Mouse (Mus musculus) left cerebral cortex, adult 9 months (tissue): ENCODE data around the gene Sfmbt1.
A peak's percentile ranks its signal among the peaks of the same experiment; 100 is the strongest.
"Not testable (repeated sequence)": the region's sequence is repeated elsewhere in the genome, so short reads cannot be mapped to it uniquely, and the experiment has no call there.

ENCODE experiments used
- DNase-seq, 2 experiments: peaks; one replicate each; pipeline ENCODE4 v3.0.0; 2022; ENCODE audit warnings: low spot score in 2 of 2

Sfmbt1 gene

DNA sequence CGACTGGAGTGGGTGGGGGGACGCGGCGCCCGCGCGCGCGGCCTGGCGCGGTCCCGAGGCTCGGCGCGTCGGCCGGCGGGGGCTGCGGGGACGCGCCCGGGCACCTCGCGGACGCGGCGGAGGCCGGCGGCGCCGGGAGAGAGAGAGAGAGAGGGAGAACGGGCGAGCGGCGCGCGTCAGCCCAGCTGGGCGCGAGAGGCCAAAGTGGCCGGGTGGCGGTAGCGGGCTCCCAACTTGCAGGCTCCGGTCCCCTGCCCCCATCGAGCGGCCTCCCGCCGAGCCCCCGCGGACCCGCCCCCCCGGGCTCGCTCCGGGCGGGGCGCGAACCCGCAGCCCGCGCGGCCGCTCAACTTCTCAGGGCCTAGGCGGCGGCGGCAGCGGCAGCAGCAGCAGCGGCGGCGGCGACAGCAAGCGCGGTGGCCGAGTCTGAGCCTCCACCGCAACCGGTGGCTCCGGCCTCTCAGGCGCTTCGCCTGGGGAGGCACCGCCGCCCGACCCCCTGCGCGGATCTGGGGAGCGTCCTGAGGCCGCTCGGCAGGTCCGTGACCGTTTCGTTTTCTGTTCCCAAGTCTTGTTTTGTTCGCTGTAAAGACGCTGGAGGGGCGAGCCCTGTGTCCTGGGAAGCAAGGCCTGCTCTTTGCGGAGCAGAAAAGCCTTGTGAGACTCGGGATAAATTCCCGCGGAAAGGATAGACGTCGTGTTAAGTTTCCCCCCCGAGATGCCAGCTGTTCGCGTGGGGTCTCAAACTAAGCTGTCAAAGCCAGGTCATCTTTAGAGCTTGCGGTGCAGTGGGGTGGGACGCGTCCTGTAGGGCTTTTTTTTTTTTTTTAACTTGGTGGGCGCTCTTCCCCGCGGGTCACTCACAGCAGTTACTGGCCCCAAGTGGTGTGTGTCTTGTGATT lies 1.7 kb downstream of the Sfmbt1 start:
- peak in 1 of 2 experiments; percentile 35 for DNase-seq

DNA sequence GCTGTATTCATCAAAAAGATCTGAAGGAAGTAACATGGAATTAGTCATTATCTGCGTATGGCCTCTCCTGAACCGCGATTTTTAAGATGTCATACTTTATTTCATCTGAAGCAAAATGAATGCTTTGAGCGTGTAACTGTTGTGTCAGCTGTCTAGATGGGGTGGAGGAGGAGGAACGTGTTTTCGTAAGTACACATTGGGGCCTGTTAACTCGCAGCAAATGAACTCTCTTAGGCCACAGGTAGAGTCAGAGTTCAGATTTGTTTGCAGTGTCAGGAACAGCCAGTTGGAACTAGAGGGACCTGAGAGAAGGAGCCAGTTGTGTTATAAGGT lies 2.3 kb downstream of the Sfmbt1 start:
- no peak for DNase-seq

DNA sequence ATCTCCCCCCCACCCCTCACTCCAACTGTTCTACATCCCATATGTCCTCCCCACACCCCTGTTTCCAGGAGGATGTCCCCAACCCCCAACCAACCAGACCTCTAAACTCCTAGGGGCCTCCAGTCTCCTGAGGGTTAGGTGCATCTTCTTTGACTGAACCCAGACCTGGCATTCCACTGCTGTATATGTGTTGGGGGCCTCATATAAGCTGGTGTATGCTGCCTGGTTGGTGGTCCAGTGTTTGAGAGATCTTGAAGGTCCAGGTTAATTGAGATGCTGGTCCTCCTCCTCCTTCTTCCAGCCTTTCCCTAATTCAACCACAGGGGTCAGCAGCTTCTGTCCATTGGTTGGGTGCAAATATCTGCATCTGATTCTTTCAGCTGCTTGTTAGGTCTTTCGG lies 4.0 kb downstream of the Sfmbt1 start:
- not testable (repeated sequence) for DNase-seq

DNA sequence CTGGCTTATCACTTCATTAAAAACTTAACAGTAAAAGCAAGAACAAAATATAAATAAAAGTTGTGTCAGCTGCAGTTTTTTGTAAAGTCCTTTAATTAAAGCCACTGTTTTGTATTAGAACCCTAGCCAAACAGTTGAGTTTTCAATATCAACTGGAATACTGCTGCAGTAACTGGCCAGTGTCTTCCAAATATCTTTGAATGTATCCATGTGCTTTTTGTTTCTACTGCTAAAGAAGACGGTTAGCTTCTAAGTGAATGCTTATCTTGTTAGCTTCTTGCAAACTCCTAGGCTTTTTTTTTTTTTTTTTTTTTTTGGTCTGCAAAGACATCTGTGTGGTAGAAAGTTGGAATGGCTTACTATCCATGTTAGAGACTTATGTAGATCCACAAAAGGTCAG lies 4.9 kb downstream of the Sfmbt1 start:
- DNase-seq = no peak

DNA sequence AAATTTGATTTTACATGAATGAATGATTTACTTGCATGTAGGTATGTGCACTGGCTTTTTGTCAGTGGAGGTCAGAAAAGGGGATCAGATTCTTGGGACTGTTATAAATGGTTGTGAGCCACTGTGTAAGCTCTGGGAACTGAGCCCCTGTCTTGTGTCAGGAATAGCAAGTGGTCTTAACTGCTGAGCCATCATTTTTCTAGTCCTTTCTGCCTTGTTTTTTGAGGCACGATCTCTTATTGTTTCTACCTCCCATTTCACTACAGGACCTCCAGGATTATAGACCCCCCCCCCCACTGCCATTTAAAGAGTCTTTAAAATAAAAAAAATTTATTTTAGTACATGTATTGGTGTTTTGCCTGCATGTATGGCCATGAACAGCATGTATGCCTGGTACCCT lies 7.2 kb downstream of the Sfmbt1 start:
- no peak for DNase-seq

DNA sequence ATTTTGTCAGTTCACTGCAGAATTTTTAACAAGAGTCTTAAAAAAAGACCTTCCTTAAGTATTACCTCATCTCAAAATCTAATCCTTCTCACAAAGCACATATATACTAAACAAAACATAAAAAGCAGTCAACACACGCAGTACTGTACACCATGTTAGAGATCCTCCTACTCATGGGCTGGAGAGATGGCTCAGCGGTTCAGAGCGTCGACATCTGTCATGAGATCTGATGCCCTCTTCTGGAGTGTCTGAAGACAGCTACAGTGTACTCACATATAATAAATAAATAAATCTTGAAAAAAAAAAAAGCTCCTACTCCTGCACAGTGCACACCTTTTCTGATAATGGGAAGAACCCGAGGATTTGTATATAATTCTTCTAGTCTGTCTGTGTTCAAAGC lies 7.8 kb downstream of the Sfmbt1 start:
- no peak for DNase-seq

DNA sequence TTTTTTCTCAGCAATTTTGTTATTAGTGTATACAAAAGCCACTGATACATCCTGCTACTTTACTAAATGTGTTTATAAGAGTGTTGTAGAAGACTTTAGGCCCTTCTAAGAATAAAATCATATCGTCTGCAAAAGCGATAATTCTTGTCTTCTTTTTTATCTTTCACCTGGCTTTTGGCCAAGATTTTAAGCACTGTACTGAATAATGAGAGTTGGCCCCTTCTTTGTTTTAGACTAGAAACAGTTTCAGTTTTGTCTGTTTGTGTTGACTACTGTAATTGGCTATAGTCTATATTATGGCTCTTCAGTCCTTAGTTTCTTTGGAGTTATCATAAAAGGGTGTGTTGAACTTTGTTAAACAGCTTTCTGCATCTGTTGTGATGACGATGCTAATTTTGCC lies 17.2 kb downstream of the Sfmbt1 start:
- DNase-seq = no peak

DNA sequence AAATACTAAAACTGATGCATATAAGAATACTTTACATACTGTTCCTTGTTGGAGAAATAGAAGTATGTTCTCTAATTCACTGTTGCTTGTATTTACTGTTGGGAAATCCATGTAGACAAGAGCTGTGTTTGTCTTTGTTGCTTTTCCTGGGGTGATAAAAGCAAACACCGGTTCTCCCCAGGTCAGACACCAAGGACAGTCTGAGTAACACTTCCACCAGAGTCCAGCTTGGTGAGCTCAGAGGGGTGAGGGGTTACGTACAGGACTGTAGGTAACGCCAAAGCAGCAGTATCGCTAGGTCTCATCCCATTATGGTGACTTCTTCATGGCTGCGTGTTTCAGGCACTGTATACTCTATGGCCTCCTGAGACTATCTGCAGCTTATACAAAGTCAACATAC lies 20.0 kb downstream of the Sfmbt1 start:
- no peak for DNase-seq

DNA sequence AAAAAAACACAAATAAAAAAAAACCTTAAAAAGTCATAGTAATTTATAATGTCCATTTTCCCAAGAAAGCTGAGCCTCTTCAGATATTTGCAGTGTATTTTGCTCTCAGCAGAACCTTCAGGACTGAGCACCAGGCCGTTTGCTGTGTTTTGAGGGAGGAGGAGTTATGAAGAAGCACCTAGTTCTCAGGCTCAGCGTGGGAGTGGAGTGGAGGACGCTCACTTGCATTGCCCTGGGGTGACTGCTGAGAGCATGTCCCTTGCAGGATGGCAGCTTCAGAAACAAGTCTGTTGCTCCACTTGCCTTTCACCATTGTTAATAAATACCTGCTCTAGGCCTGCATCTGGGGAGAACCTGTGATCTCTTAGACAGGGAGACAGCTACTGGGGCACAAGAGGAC lies 21.2 kb downstream of the Sfmbt1 start:
- DNase-seq = no peak

DNA sequence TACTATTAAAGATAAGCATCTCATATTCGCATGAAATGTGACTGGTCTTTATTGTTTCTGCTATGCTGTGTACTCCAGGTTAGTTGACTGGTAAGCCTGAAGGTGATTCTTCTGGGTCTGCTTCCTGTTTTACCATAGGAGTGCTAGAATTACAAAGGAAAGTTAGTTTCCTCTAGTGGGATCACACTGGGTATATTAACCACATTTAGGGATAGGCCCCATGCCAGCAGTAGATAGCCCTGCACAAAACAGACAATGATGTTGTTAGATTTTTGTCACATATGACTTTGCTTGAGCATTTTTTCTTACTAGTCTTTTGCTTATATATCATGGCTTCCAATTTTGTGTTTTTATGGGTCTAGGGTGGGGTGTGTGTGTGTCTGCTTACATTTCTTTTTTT lies 21.8 kb downstream of the Sfmbt1 start:
- DNase-seq = no peak

DNA sequence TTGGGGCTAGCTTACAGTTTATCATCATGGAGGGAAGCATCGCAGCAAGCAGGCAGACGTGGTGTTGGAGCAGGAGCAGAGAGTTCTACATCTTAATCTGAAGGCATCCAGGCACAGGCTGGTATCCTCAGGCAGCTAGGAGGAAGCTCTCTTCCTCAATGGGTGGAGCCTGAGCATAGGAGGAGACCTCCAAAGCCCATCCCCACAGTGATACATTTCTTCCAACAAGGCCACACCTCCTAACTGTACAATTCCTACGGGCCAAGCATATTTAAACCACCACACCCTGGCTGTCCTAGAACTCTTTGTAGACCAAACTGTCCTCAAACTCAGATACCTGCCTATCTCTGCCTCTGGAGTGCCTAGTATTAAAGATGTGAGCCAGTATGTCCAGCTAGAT lies 29.2 kb downstream of the Sfmbt1 start:
- DNase-seq = no peak

DNA sequence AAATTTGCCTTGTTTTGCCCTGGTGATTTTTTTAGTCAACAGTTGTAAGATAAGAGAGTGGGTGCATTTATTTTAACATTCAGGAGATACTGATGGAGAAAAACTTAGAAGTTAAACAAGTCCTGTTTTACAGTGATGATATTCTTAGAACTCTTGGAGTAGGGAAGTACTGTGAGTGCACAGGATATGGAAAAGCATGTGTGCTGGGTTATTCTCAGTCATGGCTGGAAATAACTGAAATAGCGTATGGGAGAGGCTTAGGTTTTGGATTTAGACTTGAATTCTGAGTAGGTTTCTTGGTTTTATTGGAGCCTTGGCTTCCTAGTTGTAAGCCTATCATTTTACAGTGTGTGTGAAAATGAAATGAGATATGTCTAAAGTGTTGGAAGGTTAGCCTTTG lies 31.5 kb downstream of the Sfmbt1 start:
- no peak for DNase-seq

DNA sequence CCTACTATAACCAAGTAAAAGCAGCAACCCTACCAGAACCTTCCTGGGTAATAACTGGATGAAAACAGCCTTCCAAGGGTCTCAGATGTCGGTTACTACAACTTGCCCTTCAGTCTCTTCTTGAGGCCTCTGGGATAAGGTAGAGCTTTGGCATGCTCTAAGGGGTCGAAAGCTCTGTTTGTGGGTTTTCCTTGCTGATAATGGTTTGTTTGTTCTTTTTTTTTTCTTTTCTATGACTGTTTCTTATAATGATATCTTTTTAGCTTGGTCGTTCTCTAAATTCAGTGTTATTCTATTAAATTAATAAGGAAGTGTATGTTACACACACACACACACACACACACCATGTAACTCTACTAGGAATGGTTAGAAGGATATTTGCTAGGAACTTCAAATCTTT lies 42.6 kb downstream of the Sfmbt1 start:
- no peak for DNase-seq

DNA sequence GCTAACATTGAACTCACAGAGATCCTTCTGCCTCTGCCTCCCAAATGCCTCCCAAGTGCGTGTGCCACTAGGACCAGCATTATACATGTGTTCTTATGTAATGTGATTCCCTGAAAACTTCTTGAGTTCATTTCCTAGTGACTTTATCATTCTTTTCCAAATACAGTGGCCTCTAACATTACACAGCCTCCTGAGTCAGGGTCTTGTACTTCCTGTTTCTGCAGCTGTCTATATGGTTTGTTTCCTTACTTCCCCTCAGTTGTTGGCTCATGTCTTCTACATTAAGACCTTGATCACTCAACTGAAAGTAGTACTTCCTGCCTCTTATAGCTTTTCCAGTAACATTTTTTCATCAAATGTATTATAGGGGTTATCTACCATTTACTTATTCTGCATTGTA lies 46.6 kb downstream of the Sfmbt1 start:
- DNase-seq = no peak

DNA sequence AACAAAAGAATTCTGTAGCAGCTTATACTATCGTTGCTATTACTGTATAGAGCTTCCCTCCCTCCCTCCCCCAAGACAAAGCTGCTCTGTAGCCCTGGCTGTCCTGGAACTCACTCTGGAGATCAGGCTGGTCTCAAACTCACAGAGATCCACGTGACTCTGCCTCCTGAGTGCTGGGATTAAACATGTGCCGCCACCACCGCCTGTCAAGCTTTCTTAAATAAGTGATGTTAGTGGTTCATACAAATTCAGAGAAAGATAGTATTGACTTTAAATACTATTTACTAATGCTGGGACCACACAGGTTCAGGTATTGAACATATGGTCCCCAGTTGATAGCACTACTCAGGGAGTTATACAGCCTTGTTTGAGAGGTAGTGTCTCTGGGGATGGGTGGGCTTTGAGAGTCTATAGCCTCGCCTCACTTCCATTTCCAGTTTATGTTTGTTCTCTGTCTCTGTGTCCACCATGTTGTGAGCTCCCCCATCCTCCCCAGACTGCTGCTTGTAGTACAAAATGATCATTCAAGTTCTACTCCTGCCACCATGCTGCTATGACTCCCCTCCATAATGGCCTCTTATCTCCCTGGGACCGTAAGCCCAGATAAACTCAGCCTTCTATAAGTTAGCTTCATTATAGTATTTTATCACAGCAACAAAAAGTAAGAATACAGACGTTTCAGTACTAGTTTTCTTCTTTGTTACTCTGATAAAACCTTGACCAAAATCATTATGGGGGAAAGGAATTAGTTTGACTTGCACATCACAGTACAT lies 47.7 kb downstream of the Sfmbt1 start:
- DNase-seq = no peak

DNA sequence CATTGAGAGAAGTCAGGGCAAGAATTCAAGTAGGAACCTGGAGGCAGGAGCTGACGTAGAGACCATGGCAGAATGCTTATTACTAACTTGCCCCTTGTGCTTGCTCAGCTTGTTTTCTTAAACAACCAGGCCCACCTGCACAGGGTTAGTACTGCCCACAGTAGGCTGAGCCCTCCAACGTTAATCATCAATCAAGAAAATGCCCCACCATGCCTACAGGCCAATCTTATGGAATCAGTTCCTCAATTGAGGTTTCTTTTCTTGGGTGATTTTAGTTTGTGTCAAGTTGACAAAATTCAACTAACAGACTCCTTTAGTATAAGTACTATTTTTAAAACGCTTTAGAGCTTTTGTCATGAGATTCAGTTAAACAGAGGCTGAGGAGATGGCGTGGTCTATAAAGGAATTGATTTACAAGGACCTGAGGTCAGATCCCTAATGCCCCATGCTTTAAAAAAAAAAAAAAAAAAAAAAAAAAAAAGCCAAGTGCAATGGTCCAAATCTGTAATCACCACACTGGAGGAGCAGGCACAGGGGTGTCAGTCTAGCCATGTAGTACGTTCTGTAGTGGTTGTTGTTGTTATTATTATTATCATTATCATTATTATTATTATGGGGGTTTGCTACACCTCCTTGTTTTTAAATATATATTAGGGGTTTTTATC lies 48.4 kb downstream of the Sfmbt1 start:
- no peak for DNase-seq

DNA sequence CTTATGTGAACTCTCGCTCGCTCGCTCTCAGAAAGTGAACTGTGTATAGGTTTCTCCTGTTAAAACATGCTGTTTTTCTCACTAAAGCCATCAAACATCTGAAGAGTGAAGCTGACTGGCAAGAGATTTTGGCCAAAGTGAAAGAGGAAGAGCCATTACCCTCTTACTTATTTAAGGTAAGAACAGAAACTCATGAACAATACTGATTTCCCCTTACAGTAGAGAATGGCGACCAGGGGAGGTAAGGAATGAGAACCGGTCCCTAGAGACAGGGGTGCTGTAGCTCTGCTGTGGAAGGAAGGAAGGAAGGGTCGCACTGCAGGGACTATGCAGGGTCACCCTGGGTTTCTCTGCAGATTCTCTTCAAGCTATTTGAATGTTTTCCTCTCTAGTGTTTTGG lies 70.0 kb downstream of the Sfmbt1 start:
- DNase-seq = no peak

DNA sequence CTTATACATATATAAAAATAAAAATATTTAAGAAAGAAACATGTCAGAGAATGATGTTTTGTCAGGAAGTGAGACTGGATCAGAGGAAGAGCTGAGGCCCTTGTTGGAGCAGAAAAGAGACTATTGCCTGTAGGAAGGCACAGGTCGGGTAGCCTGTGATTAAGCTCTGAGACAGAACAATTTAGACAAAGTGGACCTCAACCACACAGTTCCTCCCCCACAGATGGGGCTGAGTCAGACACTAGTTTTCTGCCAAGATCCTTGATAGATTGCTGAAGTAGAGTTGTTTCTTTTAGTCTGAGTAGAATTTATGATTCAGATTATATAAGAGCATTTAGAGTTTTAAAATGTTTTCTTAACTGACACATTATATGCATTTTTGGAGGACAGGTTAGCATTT lies 74.8 kb downstream of the Sfmbt1 start:
- DNase-seq = peak in 1 of 2 experiments; percentile 55

DNA sequence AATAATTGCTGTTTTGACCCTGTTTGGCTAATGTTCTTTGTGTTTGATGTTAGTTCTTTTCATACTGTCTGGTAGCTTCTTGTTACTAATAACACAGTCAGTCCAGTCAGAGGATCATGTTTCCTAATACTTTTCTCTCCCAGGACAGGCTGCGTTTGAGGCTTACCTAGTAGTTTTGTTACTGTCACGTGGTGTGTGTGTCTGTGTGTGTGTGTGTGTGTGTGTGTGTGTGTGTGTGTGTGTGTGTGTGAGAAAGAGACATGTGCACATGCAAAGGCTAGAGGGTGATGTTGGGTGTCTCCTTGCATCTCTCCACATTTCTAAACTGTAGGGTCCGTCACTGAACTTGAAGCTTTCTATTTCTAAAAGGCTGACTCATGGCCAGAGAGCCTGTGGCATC lies 78.2 kb downstream of the Sfmbt1 start:
- DNase-seq = no peak

DNA sequence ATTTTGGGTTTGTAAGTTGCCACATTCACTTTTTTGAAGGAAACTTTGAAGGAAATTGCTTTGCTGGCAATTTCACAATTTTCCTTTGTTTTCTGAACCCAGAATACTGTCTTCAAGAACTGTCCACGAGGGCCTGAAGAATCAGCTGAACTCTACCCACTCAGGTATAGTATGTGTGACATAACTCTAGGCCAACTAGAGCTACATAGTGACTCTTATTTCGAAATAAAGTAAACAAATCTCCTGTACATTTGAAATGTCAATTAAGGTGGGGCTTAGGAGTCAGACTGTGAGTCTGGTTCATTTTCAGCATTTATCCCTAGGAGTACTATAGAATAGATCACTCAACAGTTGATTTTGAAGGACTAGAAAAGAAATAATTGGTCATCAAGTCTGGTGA lies 87.1 kb downstream of the Sfmbt1 start:
- no peak for DNase-seq

DNA sequence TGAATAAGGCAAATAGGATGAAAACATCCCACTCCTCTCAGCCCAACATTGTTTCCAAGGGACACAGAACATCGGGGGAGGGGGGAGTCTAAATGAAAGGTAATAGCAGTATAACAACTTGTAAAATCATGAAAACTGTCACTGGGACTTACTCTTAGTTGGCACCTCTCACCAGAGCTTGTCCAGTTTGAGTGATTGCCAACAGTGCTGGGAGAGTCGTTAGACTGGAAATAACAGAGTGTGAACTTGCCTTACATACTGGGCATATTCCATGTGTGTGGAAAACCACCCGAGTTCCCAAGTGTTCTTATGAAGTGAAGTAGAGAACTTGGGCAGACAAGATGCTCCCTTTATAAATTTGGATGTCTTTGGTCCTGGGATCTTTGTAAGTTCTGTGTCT lies 106.5 kb downstream of the Sfmbt1 start:
- no peak for DNase-seq

DNA sequence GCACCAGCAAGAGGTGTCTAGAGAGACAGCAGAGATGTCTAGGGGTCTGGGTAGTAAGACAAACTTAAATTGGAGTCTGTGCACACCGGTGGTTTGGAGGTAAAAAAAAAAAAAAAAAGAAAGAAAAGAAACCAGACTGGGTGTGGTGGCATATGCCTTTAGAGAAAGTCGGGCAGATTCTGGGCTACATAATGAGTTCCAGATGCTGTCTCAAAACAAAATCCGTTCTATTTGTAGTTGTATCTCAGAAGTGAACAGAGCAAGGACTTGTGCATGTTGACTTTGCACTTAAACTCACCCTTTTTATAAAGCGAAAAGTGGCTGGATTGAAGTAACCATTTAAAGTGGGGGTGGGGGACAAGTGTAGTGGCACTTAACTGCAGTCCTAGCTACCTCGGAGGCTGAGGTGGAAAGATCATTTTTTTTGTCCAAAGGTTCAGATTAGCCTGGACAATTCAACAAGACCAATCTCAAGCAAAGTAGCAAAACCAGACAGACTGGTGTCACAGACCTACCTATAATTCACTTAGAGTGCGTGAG lies 109.9 kb downstream of the Sfmbt1 start:
- no peak for DNase-seq
